Mouse (Mus musculus) kidney, adult 2 months (tissue): ENCODE data around the gene Ccdc85c.

Experiments
- CTCF ChIP-seq: fragments of 200-500 bp; conservative IDR thresholded peaks from 2 replicates; pipeline ENCODE4 v1.5.1; 2011; ENCODE audit warnings: low read depth, mild to moderate bottlenecking, control low read depth, low read length, moderate library complexity, mixed read lengths; ENCODE audit not compliant: insufficient read depth, insufficient read length
- POLR2A ChIP-seq: fragments of 200-500 bp; IDR thresholded peaks from one replicate; pipeline ENCODE4 v1.6.1; 2011; ENCODE audit warnings: low read depth, low read length, control low read depth

- TF ChIP-seq POLR2A (no peak), CTCF (no peak)
Measured at GRCm38 (mm10) chr12:108226941-108227340, 48.3 kb downstream of the Ccdc85c start.
